Mouse (Mus musculus) urinary bladder, postnatal 4 days (tissue): ENCODE data around the gene Vstm2l.
A peak's percentile ranks its signal among the peaks of the same experiment; 100 is the strongest.

Experiments used
- DNase-seq, 2 experiments: peaks; one replicate each; pipeline ENCODE4 v3.0.0; 2021 to 2022; ENCODE audit warnings: low spot score in 2 of 2

The Vstm2l gene

GRCm38 (mm10) chr2:157914105-157914764 lies at the start of gene Vstm2l:
Gene Vstm2l (plus strand): TSS chr2:157914653.
- no peak for DNase-seq

GRCm38 (mm10) chr2:157867126-157867525 lies 47.3 kb upstream of the Vstm2l start:
- DNase-seq: no peak

GRCm38 (mm10) chr2:157870247-157870646 lies 44.2 kb upstream of the Vstm2l start:
- no peak for DNase-seq

DNA sequence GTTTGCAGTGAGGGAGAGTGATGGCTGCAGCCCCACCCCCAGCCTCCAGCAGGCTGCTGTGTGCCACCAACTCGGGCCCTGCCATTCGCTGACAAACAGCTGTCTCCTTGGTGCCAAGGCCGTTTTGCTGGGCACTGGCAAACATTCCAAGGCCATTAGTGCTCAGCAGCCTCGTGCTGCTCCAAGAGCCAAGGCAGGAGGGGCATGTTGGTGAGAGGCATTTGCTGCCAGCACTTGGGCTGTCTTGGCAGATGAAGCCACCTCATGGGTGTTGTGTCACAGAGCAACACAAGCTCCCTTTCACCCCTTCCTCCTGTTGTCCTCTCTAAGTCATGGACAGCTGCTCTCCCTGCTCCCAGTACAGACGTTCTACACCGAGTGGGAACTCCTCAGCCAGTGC lies 41.2 kb upstream of the Vstm2l start:
- peak in 1 of 2 experiments; percentile 22 for DNase-seq

- DNase-seq: no peak
These were observed 40.8 kb upstream of the Vstm2l start for GRCm38 (mm10) chr2:157873691-157874090.

GRCm38 (mm10) chr2:157875111-157875510 lies 39.3 kb upstream of the Vstm2l start:
- no peak for DNase-seq

DNA sequence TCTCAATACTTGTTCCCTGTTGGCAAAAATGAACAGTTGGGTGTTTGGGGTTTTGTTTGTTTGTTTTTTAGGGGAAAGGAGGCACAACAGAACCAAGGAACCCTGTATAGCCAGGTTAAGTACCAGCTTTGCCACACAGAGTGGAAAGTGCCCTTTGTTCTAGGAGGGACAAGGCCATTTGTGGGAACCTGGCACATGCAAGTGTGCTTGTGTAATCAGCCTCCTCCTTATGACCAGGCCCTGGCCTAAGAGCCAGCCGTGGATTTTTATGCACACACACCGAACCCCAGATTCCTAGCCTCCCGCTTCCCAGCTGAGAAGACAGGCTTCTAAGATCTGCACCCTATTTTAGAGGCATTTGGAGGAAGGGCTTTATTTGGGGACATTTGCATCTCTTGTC lies 37.1 kb upstream of the Vstm2l start:
- no peak for DNase-seq

GRCm38 (mm10) chr2:157877967-157878366 lies 36.5 kb upstream of the Vstm2l start:
- no peak for DNase-seq

- DNase-seq: no peak
These were observed 32.5 kb upstream of the Vstm2l start for GRCm38 (mm10) chr2:157881939-157882338.

DNA sequence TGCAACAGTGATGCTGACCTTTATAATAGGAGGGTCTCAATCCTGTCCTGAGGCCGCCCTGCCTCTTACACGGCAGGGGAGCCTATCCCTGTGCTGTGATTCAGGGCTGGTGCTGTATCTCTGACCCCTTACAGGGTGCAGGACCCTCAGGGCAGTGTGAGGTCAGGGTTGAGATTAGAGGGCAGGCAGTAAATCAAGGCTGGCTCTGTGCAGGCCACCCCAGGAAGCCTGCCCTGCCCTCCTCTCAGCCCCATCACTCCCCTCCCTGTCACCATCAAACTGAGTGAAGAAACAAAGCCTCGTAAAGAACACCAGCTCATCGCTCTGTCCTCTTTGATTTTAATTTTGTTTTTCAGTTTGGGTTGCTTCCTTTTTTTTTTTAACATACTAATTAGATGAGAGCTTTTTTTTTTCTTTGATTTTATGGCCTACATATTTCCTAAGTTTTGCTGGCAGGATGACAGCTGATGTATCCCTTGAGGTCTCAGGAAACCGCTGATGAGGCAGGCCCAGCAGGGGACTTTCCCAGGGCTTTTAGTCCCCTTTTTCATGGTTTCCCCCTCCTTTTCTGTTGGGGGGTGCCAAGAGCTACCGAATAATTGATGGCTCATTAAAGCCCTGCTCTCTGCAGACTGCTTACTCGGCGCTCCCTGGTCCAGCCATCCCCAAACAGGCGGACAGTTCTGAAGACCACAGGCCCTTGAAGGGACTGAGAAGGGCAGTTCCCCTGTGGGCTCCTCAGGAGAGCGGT lies 27.0 kb upstream of the Vstm2l start:
- DNase-seq: no peak

DNA sequence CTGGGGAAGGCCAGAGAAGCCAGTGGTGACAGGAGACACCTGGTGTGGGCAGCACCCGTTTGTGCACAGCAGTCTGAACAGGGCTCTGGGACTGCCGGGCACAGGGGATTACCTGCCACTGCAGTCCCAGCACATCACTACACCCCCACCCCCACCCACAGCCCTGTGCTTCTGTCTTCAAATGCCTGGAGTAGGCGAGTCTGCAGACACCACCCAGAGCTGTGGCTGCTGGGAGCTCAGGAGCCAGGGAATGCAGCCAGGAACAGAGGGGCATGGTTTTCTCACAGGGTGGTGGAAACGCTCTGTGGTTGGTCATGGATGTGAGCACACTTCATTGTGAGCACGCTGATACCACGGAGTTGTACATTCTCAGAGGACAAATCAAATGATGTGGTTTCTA lies 23.3 kb upstream of the Vstm2l start:
- DNase-seq: no peak

DNA sequence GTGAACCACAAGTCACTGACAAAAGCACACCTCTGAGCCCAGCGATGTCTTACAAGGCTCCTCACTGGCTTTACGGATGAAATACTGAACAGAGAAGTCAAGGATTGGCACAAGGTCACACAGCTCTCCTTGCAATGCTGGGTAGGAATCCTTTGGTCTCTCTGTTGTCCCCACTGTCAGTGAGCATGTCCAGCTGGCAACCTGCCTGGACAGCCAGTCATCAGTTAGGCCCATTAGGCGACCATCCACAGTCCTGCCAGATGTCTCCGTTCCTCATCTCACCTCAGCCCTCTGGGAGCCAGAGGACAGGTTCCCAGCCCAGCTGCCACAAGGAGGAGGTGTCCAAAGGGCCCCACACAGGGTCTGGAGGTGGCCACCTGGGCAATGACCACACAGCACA lies 17.3 kb upstream of the Vstm2l start:
- DNase-seq: no peak

DNA sequence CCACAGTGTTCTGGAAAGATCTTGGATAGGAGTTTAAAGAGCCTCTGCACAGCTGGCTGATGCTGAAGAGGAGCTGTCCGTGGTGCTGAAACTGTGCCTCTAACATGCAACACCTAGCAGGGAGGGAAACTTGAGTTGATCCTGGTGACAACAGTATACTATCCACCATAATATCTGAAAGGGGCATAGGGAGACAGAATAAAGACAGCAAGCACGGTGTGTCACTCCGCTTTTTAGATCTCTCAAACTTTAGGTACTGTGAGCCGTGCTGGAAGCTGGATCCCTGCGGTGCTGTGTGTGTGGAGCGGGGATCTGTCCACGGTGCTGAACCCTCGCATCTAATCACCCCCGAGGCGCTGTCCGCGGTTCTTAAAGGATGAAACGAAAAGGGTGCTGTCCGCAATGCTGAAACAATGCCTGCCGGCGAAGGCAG lies 1.2 kb upstream of the Vstm2l start:
- peak; percentile 76 to 90 for DNase-seq

DNA sequence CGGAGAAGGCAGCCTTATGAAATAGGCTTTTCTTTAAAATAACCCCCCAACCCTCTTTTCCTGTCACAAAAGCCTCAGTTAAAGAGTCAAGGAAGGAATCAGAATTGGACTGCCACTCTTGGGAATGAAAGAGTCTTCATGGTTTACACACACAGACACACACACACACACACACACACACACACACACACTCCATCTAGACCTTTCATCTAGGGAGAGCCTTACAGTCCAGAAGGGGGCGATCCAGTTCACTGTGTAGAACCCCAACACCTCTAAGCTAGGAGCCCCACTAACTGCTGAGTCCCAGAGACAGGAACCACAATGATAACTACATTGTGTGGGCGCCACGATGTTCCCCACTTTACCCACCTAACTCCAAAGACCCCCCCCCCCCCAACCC lies 748 bp upstream of the Vstm2l start:
- no peak for DNase-seq

- DNase-seq: no peak
These were observed 550 bp downstream of the Vstm2l start for GRCm38 (mm10) chr2:157914889-157915517.

DNA sequence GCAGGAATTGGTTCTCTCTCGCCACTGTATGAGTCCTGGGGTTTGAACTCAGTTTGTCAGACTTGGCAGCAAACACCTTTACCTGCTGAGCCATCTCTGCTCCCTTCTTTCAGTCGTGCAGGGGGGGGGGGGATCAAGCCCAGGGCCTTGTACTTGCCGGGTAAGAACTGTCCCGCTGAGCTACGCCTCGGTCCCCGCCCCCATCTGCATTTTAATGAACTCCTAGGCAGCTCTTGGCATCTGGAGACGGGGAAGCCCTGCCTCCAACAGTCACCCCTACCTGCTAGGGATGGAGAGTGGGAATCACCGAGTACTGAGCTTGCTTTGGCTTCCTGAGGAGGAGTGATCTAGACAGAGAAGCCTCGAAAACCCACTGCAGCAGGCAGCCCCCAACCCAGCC lies 4.1 kb downstream of the Vstm2l start:
- DNase-seq: no peak

DNA sequence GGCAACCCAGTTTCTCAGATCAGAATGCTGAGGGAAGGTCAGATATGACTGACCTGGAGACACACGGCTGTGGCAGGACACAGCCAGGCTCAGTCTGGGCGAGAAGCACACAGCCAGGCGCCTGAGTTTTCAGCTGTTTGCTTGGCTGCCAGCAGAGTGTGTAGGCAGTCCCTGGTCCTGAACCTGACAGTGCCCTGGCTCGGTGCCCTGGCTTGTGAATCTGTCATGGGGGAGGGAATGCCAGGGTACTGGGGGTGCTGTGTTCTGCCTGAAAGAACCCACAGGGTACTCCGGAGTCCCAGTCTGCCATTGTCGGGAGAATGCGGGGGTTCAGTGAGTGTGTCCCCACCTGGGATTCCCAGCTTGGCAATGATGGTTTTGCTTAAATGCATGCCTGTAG lies 7.1 kb downstream of the Vstm2l start:
- DNase-seq: no peak

- no peak for DNase-seq
These were observed 9.0 kb downstream of the Vstm2l start for GRCm38 (mm10) chr2:157923406-157923805.

DNA sequence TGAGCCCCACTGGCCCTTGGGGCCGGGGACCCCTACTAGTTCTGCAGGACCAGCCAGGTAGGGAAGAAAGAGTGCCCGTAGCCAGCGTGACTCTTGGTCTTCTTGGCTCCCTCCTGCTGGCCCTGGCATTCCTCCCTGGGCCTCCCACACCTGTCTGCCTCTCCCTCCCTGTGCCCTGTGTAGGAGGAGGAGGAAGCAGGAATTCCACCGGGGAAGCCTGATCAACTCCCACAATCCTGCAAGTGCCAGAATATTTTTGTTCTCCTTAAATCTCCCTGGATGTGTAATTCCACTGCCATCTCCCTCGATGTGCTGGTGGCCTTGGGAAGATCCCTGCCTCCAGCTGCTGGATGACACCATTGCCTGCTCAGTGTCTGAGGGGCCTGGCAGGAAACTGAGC lies 10.1 kb downstream of the Vstm2l start:
- DNase-seq: no peak

- DNase-seq: no peak
These were observed 12.0 kb downstream of the Vstm2l start for GRCm38 (mm10) chr2:157926502-157926901.

- DNase-seq: no peak
These were observed 12.5 kb downstream of the Vstm2l start for GRCm38 (mm10) chr2:157926927-157927326.

DNA sequence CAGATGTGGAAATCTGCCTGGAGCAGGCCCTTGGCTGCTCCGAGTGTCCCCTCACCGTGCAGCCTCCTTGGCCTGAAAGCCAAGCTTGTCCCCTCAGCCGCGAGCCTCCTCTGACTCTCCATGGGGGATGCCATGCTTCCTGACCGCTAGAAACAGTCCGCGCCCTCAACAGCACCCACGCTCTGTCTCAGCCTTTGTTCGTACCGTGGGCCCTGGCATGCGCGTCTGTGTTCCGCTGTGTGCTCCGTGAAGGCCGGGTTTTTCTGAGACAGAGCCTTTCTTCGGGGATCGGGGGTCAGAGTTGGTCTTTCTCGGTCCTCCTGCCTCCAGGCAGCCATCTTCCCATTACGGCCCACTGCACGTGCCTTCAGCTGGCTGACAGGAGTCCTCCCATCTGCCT lies 12.9 kb downstream of the Vstm2l start:
- DNase-seq: no peak

- DNase-seq: no peak
These were observed 13.4 kb downstream of the Vstm2l start for GRCm38 (mm10) chr2:157927815-157928214.
